Mouse (Mus musculus) ES-Bruce4 (cell line): ENCODE data around the gene Ube4b. TPM values are rescaled to one million over a fixed set of nuclear protein-coding genes. Genes with fewer than 3 reads are reported as not detected.

Experiments used
- H3K27ac ChIP-seq: 2 replicates; pipeline ENCODE4 v1.5.1; 2012; ENCODE audit warnings: low read length, inconsistent platforms; ENCODE audit not compliant: insufficient read depth
- H3K27me3 ChIP-seq: 2 replicates; pipeline ENCODE4 v1.6.1; 2012; ENCODE audit warnings: mild to moderate bottlenecking, low read length, inconsistent platforms; ENCODE audit not compliant: control insufficient read depth, poor library complexity, insufficient read depth, severe bottlenecking
- H3K36me3 ChIP-seq: 2 replicates; pipeline ENCODE4 v1.6.1; 2012; ENCODE audit warnings: inconsistent platforms, mild to moderate bottlenecking, low read length, moderate library complexity; ENCODE audit not compliant: control insufficient read depth, poor library complexity, insufficient read depth, severe bottlenecking
- H3K4me1 ChIP-seq: one replicate; pipeline ENCODE4 v1.8.1; 2011; ENCODE audit warnings: low read length; ENCODE audit not compliant: control insufficient read depth, insufficient read depth
- H3K4me3 ChIP-seq: 2 replicates; pipeline ENCODE4 v1.5.1; 2011; ENCODE audit warnings: low read depth, mild to moderate bottlenecking, low read length
- H3K9ac ChIP-seq: 2 replicates; pipeline ENCODE4 v1.6.1; 2012; ENCODE audit warnings: low read depth, mild to moderate bottlenecking, inconsistent platforms; ENCODE audit not compliant: poor library complexity, severe bottlenecking
- H3K9me3 ChIP-seq: replicated peaks from 2 replicates; pipeline ENCODE4 v1.6.1; 2012; ENCODE audit warnings: mild to moderate bottlenecking, low read length, inconsistent platforms; ENCODE audit not compliant: control insufficient read depth, poor library complexity, insufficient read depth, severe bottlenecking
- CTCF ChIP-seq: IDR thresholded peaks from one replicate; pipeline ENCODE4 v1.8.1; 2011; ENCODE audit warnings: low read depth, low read length
- EP300 ChIP-seq: IDR thresholded peaks from 2 replicates; pipeline ENCODE4 v1.6.1; 2011; ENCODE audit warnings: low read depth, low read length; ENCODE audit not compliant: insufficient read depth
- POLR2A ChIP-seq: IDR thresholded peaks from one replicate; pipeline ENCODE4 v1.8.1; 2011; ENCODE audit warnings: low read length; ENCODE audit not compliant: insufficient read depth
- polyA plus RNA-seq: library from polyadenylated mRNA; stranded (reverse); fragments of >200 nt; gene quantifications from 2 replicates; pipeline ENCODE4 v1.2.4, GENCODE M21; 2011; ENCODE audit warnings: low read depth; ENCODE audit not compliant: missing spikeins, insufficient read depth, insufficient read length

Gene Ube4b
- polyA plus RNA-seq, 1 experiment = 193 TPM

- TF ChIP-seq EP300 (no peak), CTCF (peak; percentile 49), POLR2A (no peak)
- no peaks in the 10 kb centered on the region for H3K27me3 ChIP-seq
- H3K36me3 ChIP-seq = peaks cover 35% of the 10 kb centered on the region
- no peak overlapping the region for H3K9ac ChIP-seq
- H3K4me1 ChIP-seq = no peaks in the 10 kb centered on the region
- no peak overlapping the region for H3K27ac ChIP-seq
- H3K4me3 ChIP-seq = no peak overlapping the region
- no peaks in the 10 kb centered on the region for H3K9me3 ChIP-seq
These were observed 53.1 kb downstream of the Ube4b start for GRCm38 (mm10) chr4:149373431-149373830.

- no peaks in the 10 kb centered on the region for H3K27me3 ChIP-seq
- no peak overlapping the region for H3K27ac ChIP-seq
- peaks cover 28% of the 10 kb centered on the region for H3K36me3 ChIP-seq
- no peaks in the 10 kb centered on the region for H3K4me1 ChIP-seq
- TF ChIP-seq POLR2A = no peak
- no peak for TF ChIP-seq CTCF
- no peak for TF ChIP-seq EP300
- no peak overlapping the region for H3K4me3 ChIP-seq
- no peaks in the 10 kb centered on the region for H3K9me3 ChIP-seq
- no peak overlapping the region for H3K9ac ChIP-seq
These were observed 60.7 kb downstream of the Ube4b start for GRCm38 (mm10) chr4:149365702-149366370.

- Histone ChIP-seq H3K27ac (no peak overlapping the region), H3K36me3 (peaks cover 33% of the 10 kb centered on the region), H3K4me3 (no peak overlapping the region), H3K27me3 (no peaks in the 10 kb centered on the region), H3K9me3 (no peaks in the 10 kb centered on the region), H3K4me1 (no peaks in the 10 kb centered on the region), H3K9ac (no peak overlapping the region)
- no peak for TF ChIP-seq POLR2A
- no peak for TF ChIP-seq CTCF
- no peak for TF ChIP-seq EP300
These were observed 61.7 kb downstream of the Ube4b start for GRCm38 (mm10) chr4:149364896-149365295.

- Histone ChIP-seq H3K36me3 (peaks cover 35% of the 10 kb centered on the region), H3K27ac (no peak overlapping the region), H3K4me1 (no peaks in the 10 kb centered on the region), H3K9me3 (no peaks in the 10 kb centered on the region), H3K27me3 (no peaks in the 10 kb centered on the region), H3K9ac (no peak overlapping the region), H3K4me3 (no peak overlapping the region)
- no peak for TF ChIP-seq POLR2A
- TF ChIP-seq EP300 = no peak
- no peak for TF ChIP-seq CTCF
These were observed 65.5 kb downstream of the Ube4b start for GRCm38 (mm10) chr4:149361051-149361450.

GRCm38 (mm10) chr4:149360647-149361046, 65.9 kb downstream of the Ube4b start:
- H3K9me3 ChIP-seq = no peaks in the 10 kb centered on the region
- H3K9ac ChIP-seq = no peak overlapping the region
- TF ChIP-seq EP300 (no peak), POLR2A (no peak), CTCF (no peak)
- H3K4me3 ChIP-seq = no peak overlapping the region
- H3K4me1 ChIP-seq = no peaks in the 10 kb centered on the region
- no peaks in the 10 kb centered on the region for H3K27me3 ChIP-seq
- peaks cover 38% of the 10 kb centered on the region for H3K36me3 ChIP-seq
- no peak overlapping the region for H3K27ac ChIP-seq

GRCm38 (mm10) chr4:149357982-149358381, 68.6 kb downstream of the Ube4b start:
- Histone ChIP-seq H3K27me3 (no peaks in the 10 kb centered on the region), H3K36me3 (peaks cover 45% of the 10 kb centered on the region), H3K9ac (no peak overlapping the region), H3K4me3 (no peak overlapping the region), H3K9me3 (no peaks in the 10 kb centered on the region), H3K4me1 (no peaks in the 10 kb centered on the region), H3K27ac (no peak overlapping the region)
- no peak for TF ChIP-seq EP300
- no peak for TF ChIP-seq POLR2A
- no peak for TF ChIP-seq CTCF
